Mouse (Mus musculus) liver, adult 2 months (tissue): Measurements from ENCODE around the gene Scd4.

ENCODE experiments used
- CTCF ChIP-seq: fragments of 200-500 bp; IDR thresholded peaks from 2 replicates; pipeline ENCODE4 v1.5.1; 2011; ENCODE audit warnings: low read depth, low read length, control low read depth
- POLR2A ChIP-seq: fragments of 200-500 bp; IDR thresholded peaks from 2 replicates; pipeline ENCODE4 v1.6.1; 2011; ENCODE audit warnings: low read length, control low read depth; ENCODE audit not compliant: insufficient read depth; ENCODE audit errors: extremely low read depth

DNA sequence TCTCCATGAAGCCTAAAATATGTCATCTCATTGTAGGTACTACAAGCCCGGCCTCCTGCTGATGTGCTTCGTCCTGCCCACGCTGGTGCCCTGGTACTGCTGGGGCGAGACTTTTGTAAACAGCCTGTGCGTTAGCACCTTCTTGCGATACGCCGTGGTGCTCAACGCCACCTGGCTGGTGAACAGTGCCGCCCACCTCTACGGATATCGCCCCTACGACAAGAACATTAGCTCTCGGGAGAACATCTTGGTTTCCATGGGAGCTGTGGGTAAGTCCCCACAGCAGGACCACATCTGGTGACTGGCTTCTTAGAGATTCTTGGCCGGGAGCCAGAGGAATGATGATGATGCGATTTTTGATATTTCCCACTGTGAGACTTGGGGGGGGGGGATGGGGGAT is 31.7 kb upstream of the Scd4 start:
- TF ChIP-seq CTCF = no peak
- TF ChIP-seq POLR2A = no peak
